ENCODE assay signal across 11 mouse cellular contexts in genomic region chr2:71867480-71867879, GRCm38 (mm10). TPM values are rescaled to one million over a fixed set of nuclear protein-coding genes. Genes with fewer than 3 reads are reported as not detected.
DNase-seq lines count a peak whose midpoint lies in the region; ATAC-seq lines count a peak whose summit lies in the region.
"Had no signal": no experiment of that assay in that cellular context is flagged by ENCODE, and none has a peak within 500 bp of the region (broad histone marks: within the 10 kb centered on the region; RNA-seq: fewer than 3 reads in every experiment).

No protein-coding gene starts in this region.

- H3K4me1 ChIP-seq in heart, embryonic 12.5 days (replicated peaks) = peaks cover 8% of the 10 kb centered on the region
- H3K4me1 ChIP-seq in kidney, embryonic 16.5 days (ENCODE audit: insufficient read depth, low read length) = peaks cover 24% of the 10 kb centered on the region
- H3K4me1 ChIP-seq: hindbrain, embryonic 13.5 days had no signal

- 22% methylated on average over 5 of the region's 5 CpGs for WGBS in heart, embryonic 12.5 days
- WGBS in kidney, embryonic 16.5 days = 7% methylated on average over 5 of the region's 5 CpGs

- no peaks in the 10 kb centered on the region for H3K27me3 ChIP-seq in heart, embryonic 12.5 days (replicated peaks)
- no peaks in the 10 kb centered on the region for H3K27me3 ChIP-seq in kidney, embryonic 16.5 days (ENCODE audit: insufficient read depth, low read length)
- H3K27me3 ChIP-seq: hindbrain, embryonic 13.5 days had no signal

- H3K4me2 ChIP-seq in heart, embryonic 12.5 days = no peak overlapping the region
- H3K4me2 ChIP-seq in kidney, embryonic 16.5 days (replicated peaks; ENCODE audit: low read depth, low read length) = peak overlapping the region; percentile 17
- H3K4me2 ChIP-seq: hindbrain, embryonic 13.5 days had no signal

- peak; percentile 28 for DNase-seq in gastrocnemius, adult 18-20 months (ENCODE audit: low spot score)
- DNase-seq in gastrocnemius, adult 8-10 months (ENCODE audit: low spot score in 2 of 2) = no peak
- peak; percentile 93 for DNase-seq in ES-CJ7 (ENCODE audit: low read depth, low spot score)
- no peak for DNase-seq in spleen, postnatal 10 days (ENCODE audit: low spot score in 2 of 2)
- DNase-seq in thymus, postnatal 25 days = no peak
- no peak for DNase-seq in cerebellum, adult 11-12 months
- DNase-seq: B cell, adult 2 months; cerebellum, adult 9-10 months had no signal

- peak overlapping the region; percentile 55; the same call in 1 of the 2 replicates for H3K27ac ChIP-seq in heart, embryonic 12.5 days (ENCODE audit: poor library complexity, severe bottlenecking)
- H3K27ac ChIP-seq in kidney, embryonic 16.5 days (ENCODE audit: low read length) = peak overlapping the region; percentile 77
- H3K27ac ChIP-seq: hindbrain, embryonic 13.5 days had no signal

- no peak for ATAC-seq in heart, embryonic 12.5 days (ENCODE audit: insufficient number of reproducible peaks, low FRiP score)
- ATAC-seq in kidney, embryonic 16.5 days (ENCODE audit: low FRiP score, low TSS enrichment) = peak; percentile 60

- no peak overlapping the region for H3K4me3 ChIP-seq in heart, embryonic 12.5 days
- H3K4me3 ChIP-seq in kidney, embryonic 16.5 days (ENCODE audit: low read length) = no peak overlapping the region
- H3K4me3 ChIP-seq: hindbrain, embryonic 13.5 days had no signal

- no peaks in the 10 kb centered on the region for H3K9me3 ChIP-seq in heart, embryonic 12.5 days (replicated peaks)
- H3K9me3 ChIP-seq in kidney, embryonic 16.5 days (ENCODE audit: low read length) = no peaks in the 10 kb centered on the region
- H3K9me3 ChIP-seq: hindbrain, embryonic 13.5 days had no signal

- no peaks in the 10 kb centered on the region for H3K36me3 ChIP-seq in heart, embryonic 12.5 days
- no peaks in the 10 kb centered on the region for H3K36me3 ChIP-seq in kidney, embryonic 16.5 days (ENCODE audit: insufficient read depth, low read length)
- H3K36me3 ChIP-seq: hindbrain, embryonic 13.5 days had no signal

- H3K9ac ChIP-seq in heart, embryonic 12.5 days = no peak overlapping the region
- H3K9ac ChIP-seq in kidney, embryonic 16.5 days (replicated peaks; ENCODE audit: low read length) = no peak overlapping the region
- H3K9ac ChIP-seq: hindbrain, embryonic 13.5 days had no signal

RNA-seq across cellular contexts. Expression of gene Pdk1, which starts 5.5 kb away (rescaled TPM):
- total RNA-seq in gastrocnemius, adult 18-20 months (2021) = 10 to 100 TPM; 65.7 to 72.6 TPM
- 10 to 100 TPM; 60.8 to 70.6 (median 68.1) TPM for total RNA-seq in gastrocnemius, adult 8-10 months (2022)
- polyA plus RNA-seq in heart, embryonic 12.5 days (2016; fragmentation: Nextera tagmentation; extraction: Ambion mirVana) = 108 and 116 TPM in 2 replicates
- polyA plus RNA-seq in kidney, embryonic 16.5 days (2015; fragmentation: Nextera tagmentation; extraction: Ambion mirVana) = 46.3 and 48.9 TPM in 2 replicates

Comparison
In these comparisons a context has a peak if more than half of its experiments do, and no peak if none do; other contexts are left out.
1. DNase-seq: peak in gastrocnemius, adult 18-20 months (single experiment) and ES-CJ7 (single experiment); none in gastrocnemius, adult 8-10 months (0 of 2), spleen, postnatal 10 days (0 of 2), thymus, postnatal 25 days (single experiment) and cerebellum, adult 11-12 months (single experiment).